In the genomic region with DNA sequence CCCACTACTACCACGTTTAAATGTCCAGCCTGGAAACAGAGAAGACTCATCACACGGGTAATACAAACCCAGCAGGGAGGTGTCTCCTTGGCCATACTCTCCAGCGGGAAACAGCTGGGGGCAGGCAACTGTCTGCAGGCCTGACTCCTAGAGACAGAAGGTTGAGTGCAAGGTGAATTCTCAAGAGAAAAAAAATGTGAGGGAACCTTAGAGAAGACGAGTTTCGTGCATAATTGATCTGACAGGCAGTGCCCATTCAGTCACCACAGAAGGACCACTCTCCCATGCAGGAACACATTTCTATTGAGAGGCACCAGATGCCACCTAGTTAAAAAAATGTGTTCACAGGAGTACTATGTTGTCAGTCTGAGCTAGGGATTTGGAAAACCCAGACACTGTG, we compare ENCODE assay signal across 23 mouse cellular contexts.
DNase-seq lines count a peak whose midpoint lies in the region; ATAC-seq and TF ChIP-seq lines count a peak whose summit lies in the region.
"Had no signal": no experiment of that assay in that cellular context is flagged by ENCODE, and none has a peak within 500 bp of the region (broad histone marks: within the 10 kb centered on the region; RNA-seq: fewer than 3 reads in every experiment).

No protein-coding gene starts in this region.

- no peak overlapping the region for H3K9ac ChIP-seq in hindbrain, postnatal 0 days (replicated peaks; ENCODE audit: low read length)
- H3K9ac ChIP-seq in midbrain, postnatal 0 days (replicated peaks; ENCODE audit: low read length, poor library complexity, severe bottlenecking): no peak overlapping the region
- no peak overlapping the region for H3K9ac ChIP-seq in midbrain, embryonic 11.5 days (ENCODE audit: low read length)
- H3K9ac ChIP-seq in heart, embryonic 12.5 days: no peak overlapping the region
- H3K9ac ChIP-seq: embryonic facial prominence, embryonic 12.5 days; forebrain, embryonic 13.5 days; forebrain, embryonic 15.5 days had no signal

- H3K9me3 ChIP-seq in hindbrain, postnatal 0 days (ENCODE audit: low read length): no peaks in the 10 kb centered on the region
- H3K9me3 ChIP-seq in hindbrain, embryonic 10.5 days: no peaks in the 10 kb centered on the region
- no peaks in the 10 kb centered on the region for H3K9me3 ChIP-seq in midbrain, postnatal 0 days (ENCODE audit: low read length)
- no peaks in the 10 kb centered on the region for H3K9me3 ChIP-seq in midbrain, embryonic 11.5 days (ENCODE audit: control insufficient read depth, low read length)
- no peaks in the 10 kb centered on the region for H3K9me3 ChIP-seq in heart, embryonic 12.5 days (replicated peaks)
- H3K9me3 ChIP-seq: embryonic facial prominence, embryonic 10.5 days; embryonic facial prominence, embryonic 12.5 days; forebrain, embryonic 13.5 days; forebrain, embryonic 15.5 days had no signal

- no peaks in the 10 kb centered on the region for H3K36me3 ChIP-seq in hindbrain, postnatal 0 days (ENCODE audit: insufficient read depth, low read length)
- H3K36me3 ChIP-seq in hindbrain, embryonic 10.5 days: no peaks in the 10 kb centered on the region
- no peaks in the 10 kb centered on the region for H3K36me3 ChIP-seq in midbrain, postnatal 0 days (ENCODE audit: insufficient read depth, low read length)
- H3K36me3 ChIP-seq in midbrain, embryonic 11.5 days (ENCODE audit: control insufficient read depth, insufficient read depth, low read length): no peaks in the 10 kb centered on the region
- no peaks in the 10 kb centered on the region for H3K36me3 ChIP-seq in heart, embryonic 12.5 days
- H3K36me3 ChIP-seq: embryonic facial prominence, embryonic 10.5 days; embryonic facial prominence, embryonic 12.5 days; forebrain, embryonic 15.5 days; G1E had no signal

- peak; percentile 42 for ATAC-seq in hindbrain, postnatal 0 days
- ATAC-seq in midbrain, postnatal 0 days (ENCODE audit: low FRiP score): no peak
- no peak for ATAC-seq in midbrain, embryonic 11.5 days (ENCODE audit: low FRiP score)
- no peak for ATAC-seq in heart, embryonic 12.5 days (ENCODE audit: insufficient number of reproducible peaks, low FRiP score)
- ATAC-seq: activated CD4-positive, CD25-positive, alpha-beta regulatory T cell, adult 4 months; CD4-positive, CD25-positive, alpha-beta regulatory T cell, adult 4 months; forebrain, embryonic 13.5 days; forebrain, embryonic 15.5 days; Patski had no signal

- peaks cover 20% of the 10 kb centered on the region for H3K4me1 ChIP-seq in hindbrain, postnatal 0 days (ENCODE audit: insufficient read depth, low read length)
- H3K4me1 ChIP-seq in hindbrain, embryonic 10.5 days (replicated peaks): peaks cover 36% of the 10 kb centered on the region
- no peaks in the 10 kb centered on the region for H3K4me1 ChIP-seq in midbrain, postnatal 0 days (ENCODE audit: insufficient read depth, low read length)
- peaks cover 8% of the 10 kb centered on the region for H3K4me1 ChIP-seq in midbrain, embryonic 11.5 days (ENCODE audit: control insufficient read depth, insufficient read depth, low read length)
- peaks cover 6% of the 10 kb centered on the region; the same call in 1 of the 2 replicates for H3K4me1 ChIP-seq in heart, embryonic 12.5 days (replicated peaks)
- H3K4me1 ChIP-seq: embryonic facial prominence, embryonic 12.5 days had no signal

- no peak overlapping the region for H3K4me2 ChIP-seq in hindbrain, postnatal 0 days (ENCODE audit: low read depth, low read length)
- H3K4me2 ChIP-seq in midbrain, postnatal 0 days (ENCODE audit: low read depth, low read length, poor library complexity, severe bottlenecking): no peak overlapping the region
- no peak overlapping the region for H3K4me2 ChIP-seq in midbrain, embryonic 11.5 days
- no peak overlapping the region for H3K4me2 ChIP-seq in heart, embryonic 12.5 days
- H3K4me2 ChIP-seq: embryonic facial prominence, embryonic 12.5 days; forebrain, embryonic 13.5 days; forebrain, embryonic 15.5 days had no signal

- peak; percentile 59 to 66 for DNase-seq in cerebellum, postnatal 10 days
- no peak for DNase-seq in cerebellum, adult 8-10 months
- DNase-seq in hindbrain, postnatal 0 days (ENCODE audit: low spot score): peak; percentile 56
- DNase-seq in hindbrain, embryonic 10.5 days (ENCODE audit: low spot score): no peak
- DNase-seq in midbrain, postnatal 0 days (ENCODE audit: low spot score): peak; percentile 62
- DNase-seq in midbrain, embryonic 11.5 days (ENCODE audit: low spot score, missing footprints): no peak
- DNase-seq: adrenal gland, adult 8-10 months; adrenal gland, postnatal 14 days; adrenal gland, postnatal 36 days; B cell, adult 2 months; cerebellum, adult 11-12 months; cerebellum, adult 2 months; cerebellum, adult 9-11 months had no signal

- WGBS in hindbrain, postnatal 0 days: 47% methylated on average over 5 of the region's 5 CpGs
- WGBS in hindbrain, embryonic 10.5 days: 56% methylated on average over 5 of the region's 5 CpGs
- 47% methylated on average over 5 of the region's 5 CpGs for WGBS in midbrain, postnatal 0 days
- 51% methylated on average over 5 of the region's 5 CpGs for WGBS in midbrain, embryonic 11.5 days
- WGBS in heart, embryonic 12.5 days: 67% methylated on average over 5 of the region's 5 CpGs

- H3K27me3 ChIP-seq in hindbrain, postnatal 0 days (ENCODE audit: insufficient read depth, low read length): no peaks in the 10 kb centered on the region
- H3K27me3 ChIP-seq in hindbrain, embryonic 10.5 days (ENCODE audit: insufficient read depth, poor library complexity, severe bottlenecking): no peaks in the 10 kb centered on the region
- H3K27me3 ChIP-seq in midbrain, postnatal 0 days (ENCODE audit: insufficient read depth, low read length): no peaks in the 10 kb centered on the region
- H3K27me3 ChIP-seq in midbrain, embryonic 11.5 days (ENCODE audit: control insufficient read depth, insufficient read depth, low read length): no peaks in the 10 kb centered on the region
- no peaks in the 10 kb centered on the region for H3K27me3 ChIP-seq in heart, embryonic 12.5 days (replicated peaks)
- H3K27me3 ChIP-seq: CH12.LX; embryonic facial prominence, embryonic 12.5 days; forebrain, embryonic 13.5 days; forebrain, embryonic 15.5 days; Patski had no signal

- TF ChIP-seq CTCF in hindbrain, postnatal 0 days (IDR thresholded peaks at IDR 0.05; ENCODE audit: low read depth): no peak
- TF ChIP-seq CTCF in midbrain, postnatal 0 days (IDR thresholded peaks at IDR 0.05): no peak

- H3K27ac ChIP-seq in hindbrain, postnatal 0 days: 0 out of 2 replicates have a peak overlapping the region, but pooled peaks have one; percentile 33
- no peak overlapping the region for H3K27ac ChIP-seq in hindbrain, embryonic 10.5 days
- H3K27ac ChIP-seq in midbrain, postnatal 0 days (ENCODE audit: low read depth, low read length): no peak overlapping the region
- no peak overlapping the region for H3K27ac ChIP-seq in midbrain, embryonic 11.5 days (ENCODE audit: low read depth, low read length)
- H3K27ac ChIP-seq in heart, embryonic 12.5 days (ENCODE audit: poor library complexity, severe bottlenecking): no peak overlapping the region
- H3K27ac ChIP-seq: embryonic facial prominence, embryonic 10.5 days; embryonic facial prominence, embryonic 12.5 days; forebrain, embryonic 13.5 days; forebrain, embryonic 15.5 days had no signal

- H3K4me3 ChIP-seq in hindbrain, postnatal 0 days (ENCODE audit: low read length): no peak overlapping the region
- H3K4me3 ChIP-seq in hindbrain, embryonic 10.5 days: no peak overlapping the region
- H3K4me3 ChIP-seq in midbrain, postnatal 0 days (ENCODE audit: low read depth, low read length): no peak overlapping the region
- H3K4me3 ChIP-seq in midbrain, embryonic 11.5 days (ENCODE audit: low read depth, low read length): no peak overlapping the region
- H3K4me3 ChIP-seq in heart, embryonic 12.5 days: no peak overlapping the region
- H3K4me3 ChIP-seq: embryonic facial prominence, embryonic 10.5 days; embryonic facial prominence, embryonic 12.5 days; forebrain, embryonic 13.5 days; forebrain, embryonic 15.5 days had no signal

Comparison
In these comparisons a context has a peak if more than half of its experiments do, and no peak if none do; other contexts are left out.
1. DNase-seq: peak in cerebellum, postnatal 10 days (2 of 2), hindbrain, postnatal 0 days (single experiment) and midbrain, postnatal 0 days (single experiment); none in cerebellum, adult 8-10 months (single experiment), hindbrain, embryonic 10.5 days (single experiment) and midbrain, embryonic 11.5 days (single experiment).